18 mouse cellular contexts compared by ENCODE assay signal in the genomic region with DNA sequence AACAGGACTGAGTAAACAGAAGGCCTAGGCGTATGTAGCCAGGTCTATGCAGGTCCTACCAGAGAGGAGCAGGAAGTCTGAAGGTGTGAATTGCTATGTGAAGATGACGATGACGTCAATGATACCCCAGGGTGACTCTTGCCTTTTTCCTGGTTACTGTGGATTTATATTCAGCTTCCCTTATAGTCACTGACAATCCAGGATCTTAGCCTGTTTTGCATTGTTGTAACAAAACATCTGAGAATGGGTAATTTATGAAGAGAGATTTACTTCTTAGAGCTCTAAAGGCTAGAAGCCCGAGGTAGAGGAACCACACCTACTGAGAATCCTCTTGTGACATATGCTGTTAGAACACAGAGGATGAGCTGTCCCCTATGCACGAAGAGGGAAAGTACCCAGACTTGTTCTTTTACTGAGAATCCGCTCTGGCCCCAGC.
A peak's percentile ranks its signal among the peaks of the same experiment; 100 is the strongest.
DNase-seq lines count a peak whose midpoint lies in the region; ATAC-seq lines count a peak whose summit lies in the region.
"Had no signal": no experiment of that assay in that cellular context is flagged by ENCODE, and none has a peak within 500 bp of the region (broad histone marks: within the 10 kb centered on the region; RNA-seq: fewer than 3 reads in every experiment).

No protein-coding gene starts in this region.

- 0 out of 2 replicates have a peak, but pooled peaks have one; percentile 37 for ATAC-seq in monocyte, adult 5-6 weeks (replicated peaks; ENCODE audit: insufficient number of reproducible peaks, low FRiP score, low TSS enrichment, poor library complexity, severe bottlenecking)
- no peak for ATAC-seq in kidney, embryonic 14.5 days (ENCODE audit: low FRiP score, low TSS enrichment)

- WGBS in kidney, embryonic 14.5 days, result 79% methylated on average over 6 of the region's 6 CpGs

- H3K27ac ChIP-seq in brown adipose tissue, adult 24 weeks (replicated peaks; ENCODE audit: low read depth, low read length), result peak overlapping the region; percentile 33; the same call in 1 of the 2 replicates
- H3K27ac ChIP-seq in kidney, embryonic 14.5 days (ENCODE audit: low read depth, low read length), result no peak overlapping the region
- H3K27ac ChIP-seq: embryonic facial prominence, embryonic 15.5 days; forebrain, embryonic 10.5 days; heart, embryonic 13.5 days; hindbrain, embryonic 15.5 days had no signal

- peak; percentile 77 for DNase-seq in CD4-positive, CD25-positive, alpha-beta regulatory T cell, adult 2 months (ENCODE audit: low read depth, low spot score)
- DNase-seq in T-cell, adult 2 months (ENCODE audit: low spot score), result no peak
- no peak for DNase-seq in heart, adult 11 months
- DNase-seq: adrenal gland, postnatal 14 days; cerebellum, adult 2 months; cerebellum, postnatal 14 days; embryo, embryonic 11 days; gastrocnemius, adult 2 months; gastrocnemius, postnatal 25 days; heart, postnatal 36 days had no signal

- peaks cover 14% of the 10 kb centered on the region for H3K4me1 ChIP-seq in brown adipose tissue, adult 24 weeks (ENCODE audit: control insufficient read depth, insufficient read depth, insufficient read length, low read length)
- H3K4me1 ChIP-seq in kidney, embryonic 14.5 days (ENCODE audit: control insufficient read depth, insufficient read depth, low read length), result peaks cover 9% of the 10 kb centered on the region; the same call in 1 of the 2 replicates
- H3K4me1 ChIP-seq: embryonic facial prominence, embryonic 15.5 days had no signal

- H3K4me2 ChIP-seq in kidney, embryonic 14.5 days (replicated peaks; ENCODE audit: low read depth, low read length), result no peak overlapping the region
- H3K4me2 ChIP-seq: embryonic facial prominence, embryonic 15.5 days; heart, embryonic 13.5 days; hindbrain, embryonic 15.5 days had no signal

- H3K9me3 ChIP-seq in kidney, embryonic 14.5 days (ENCODE audit: control insufficient read depth, low read length), result no peaks in the 10 kb centered on the region
- H3K9me3 ChIP-seq: embryonic facial prominence, embryonic 15.5 days; forebrain, embryonic 10.5 days; heart, embryonic 13.5 days; hindbrain, embryonic 15.5 days had no signal

- H3K9ac ChIP-seq in kidney, embryonic 14.5 days (ENCODE audit: low read depth, low read length), result no peak overlapping the region
- H3K9ac ChIP-seq: embryonic facial prominence, embryonic 15.5 days; heart, embryonic 13.5 days; hindbrain, embryonic 15.5 days had no signal

- H3K4me3 ChIP-seq in brown adipose tissue, adult 24 weeks (ENCODE audit: insufficient read depth, low read depth, low read length), result no peak overlapping the region
- H3K4me3 ChIP-seq in kidney, embryonic 14.5 days (ENCODE audit: low read length), result no peak overlapping the region
- H3K4me3 ChIP-seq: embryonic facial prominence, embryonic 15.5 days; erythroblast, embryonic 14.5 days; forebrain, embryonic 10.5 days; gastrocnemius, adult 2 months; heart, embryonic 13.5 days; hindbrain, embryonic 15.5 days had no signal

- no peaks in the 10 kb centered on the region for H3K27me3 ChIP-seq in kidney, embryonic 14.5 days (ENCODE audit: control insufficient read depth, insufficient read depth, low read length)
- H3K27me3 ChIP-seq: embryonic facial prominence, embryonic 15.5 days; heart, embryonic 13.5 days; hindbrain, embryonic 15.5 days had no signal

- H3K36me3 ChIP-seq in kidney, embryonic 14.5 days (ENCODE audit: control insufficient read depth, insufficient read depth, low read length), result no peaks in the 10 kb centered on the region
- H3K36me3 ChIP-seq: embryonic facial prominence, embryonic 15.5 days; forebrain, embryonic 10.5 days; heart, embryonic 13.5 days; hindbrain, embryonic 15.5 days had no signal
